Mouse (Mus musculus) inflammation-experienced regulatory T-cells, adult 6 months (primary cell): ENCODE results near the gene Ros1. TPM values are rescaled to one million over a fixed set of nuclear protein-coding genes. Genes with fewer than 3 reads are reported as not detected.

Source experiments
- ATAC-seq: one replicate; pipeline ENCODE4 v1.8.0; 2017
- polyA plus RNA-seq, 3 experiments: library from polyadenylated mRNA; unstranded; fragments of 100-300 nt; shearing (Covaris generic); gene quantifications; one replicate each; pipeline ENCODE4 v1.2.1; 2017

Ros1 gene
- not detected for polyA plus RNA-seq

GRCm38 (mm10) chr10:52194957-52195852 lies at the start of gene Ros1:
Gene Ros1 (minus strand): TSS chr10:52195244.
- no peak for ATAC-seq

GRCm38 (mm10) chr10:52242680-52243323 lies 47.8 kb upstream of the Ros1 start:
- no peak for ATAC-seq

GRCm38 (mm10) chr10:52242015-52242414 lies 47.0 kb upstream of the Ros1 start:
- ATAC-seq = no peak

- ATAC-seq = no peak
These were observed 40.4 kb upstream of the Ros1 start for GRCm38 (mm10) chr10:52235461-52235860.

GRCm38 (mm10) chr10:52234654-52234981 lies 39.6 kb upstream of the Ros1 start:
- no peak for ATAC-seq

GRCm38 (mm10) chr10:52233969-52234653 lies 39.1 kb upstream of the Ros1 start:
- peak; percentile 25 for ATAC-seq

- ATAC-seq = peak; percentile 62
These were observed 38.4 kb upstream of the Ros1 start, which contains the start of gene Dcbld1 for GRCm38 (mm10) chr10:52233301-52233968. Gene Dcbld1 (plus strand): TSS chr10:52233619.

- peak; percentile 59 for ATAC-seq
These were observed 37.4 kb upstream of the Ros1 start for GRCm38 (mm10) chr10:52232196-52233176.

- ATAC-seq = no peak
These were observed 24.6 kb upstream of the Ros1 start for GRCm38 (mm10) chr10:52219600-52219999.

- ATAC-seq = no peak
These were observed 22.5 kb upstream of the Ros1 start for GRCm38 (mm10) chr10:52217564-52217934.

- peak; percentile 50 for ATAC-seq
These were observed 21.9 kb upstream of the Ros1 start for GRCm38 (mm10) chr10:52216797-52217563.

GRCm38 (mm10) chr10:52215267-52215818 lies 20.3 kb upstream of the Ros1 start:
- no peak for ATAC-seq

GRCm38 (mm10) chr10:52204006-52204405 lies 9.0 kb upstream of the Ros1 start:
- no peak for ATAC-seq

GRCm38 (mm10) chr10:52185900-52186299 lies 9.1 kb downstream of the Ros1 start:
- no peak for ATAC-seq

GRCm38 (mm10) chr10:52182878-52183277 lies 12.2 kb downstream of the Ros1 start:
- no peak for ATAC-seq

GRCm38 (mm10) chr10:52174376-52174775 lies 20.7 kb downstream of the Ros1 start:
- no peak for ATAC-seq

- no peak for ATAC-seq
These were observed 24.6 kb downstream of the Ros1 start for GRCm38 (mm10) chr10:52170489-52170888.

- ATAC-seq = no peak
These were observed 25.2 kb downstream of the Ros1 start for GRCm38 (mm10) chr10:52169841-52170240.

GRCm38 (mm10) chr10:52165376-52165775 lies 29.7 kb downstream of the Ros1 start:
- no peak for ATAC-seq

GRCm38 (mm10) chr10:52160604-52161003 lies 34.4 kb downstream of the Ros1 start:
- ATAC-seq = no peak
